Mouse (Mus musculus) cerebellum, adult 2 months (tissue): ENCODE data around the gene Magi2.

Experiments
- CTCF ChIP-seq: fragments of 200-500 bp; IDR thresholded peaks from 2 replicates; pipeline ENCODE4 v1.5.1; 2011; ENCODE audit warnings: low read depth, mild to moderate bottlenecking, control low read depth, low read length, moderate library complexity, borderline replicate concordance; ENCODE audit not compliant: insufficient read depth
- POLR2A ChIP-seq: fragments of 200-500 bp; IDR thresholded peaks from 2 replicates; pipeline ENCODE4 v1.6.1; 2011; ENCODE audit warnings: low read length, control low read depth, borderline replicate concordance; ENCODE audit not compliant: insufficient read depth

- TF ChIP-seq POLR2A = no peak
- no peak for TF ChIP-seq CTCF
Measured at GRCm38 (mm10) chr5:20334549-20334948, 1107.7 kb downstream of the Magi2 start.
